Mouse (Mus musculus): ENCODE data around the gene Rbm44. TPM values are rescaled to one million over a fixed set of nuclear protein-coding genes. Genes with fewer than 3 reads are reported as not detected.

Gene Rbm44
- total and polyA plus RNA-seq, 3 experiments: not detected

DNA sequence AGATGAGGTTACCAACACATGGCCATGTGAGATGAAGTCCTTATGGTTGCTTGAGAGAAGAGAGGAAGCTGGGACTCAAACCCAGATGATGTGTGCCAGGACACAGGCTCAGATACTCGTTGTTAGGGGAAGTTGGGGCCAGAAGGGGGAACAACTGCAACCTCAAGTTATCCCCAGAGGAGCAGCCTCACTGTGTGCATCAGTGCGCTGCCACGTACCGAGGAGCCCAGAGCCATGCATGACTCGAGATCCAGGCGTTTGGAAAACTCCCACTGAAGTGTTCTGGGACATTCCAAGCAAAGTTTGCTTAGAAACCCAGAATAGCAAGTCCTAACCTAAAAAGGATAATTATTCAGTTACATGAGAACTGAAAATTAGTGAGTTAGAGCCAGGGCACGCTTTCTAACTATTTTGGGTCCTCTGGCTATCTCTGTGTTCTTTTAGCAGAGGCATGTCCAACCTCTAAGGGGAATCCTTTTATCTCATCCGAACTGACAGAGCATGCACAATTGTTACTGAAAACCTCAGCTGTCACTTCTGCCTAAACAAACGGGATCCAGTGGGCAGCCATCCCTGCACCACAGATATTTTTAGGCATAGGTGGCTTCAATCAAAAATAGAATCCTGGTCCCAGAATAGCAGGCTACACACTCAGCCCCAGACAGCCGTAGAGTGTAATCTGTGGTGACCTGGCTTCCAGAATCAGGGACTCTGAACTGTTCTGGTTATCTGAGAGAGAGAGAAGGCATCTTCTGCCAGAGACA, 71.8 kb downstream of the Rbm44 start (continued):
- TF ChIP-seq MEF2A (IDR thresholded peaks at IDR 0.05; ENCODE audit: extremely low read depth, insufficient replicate concordance, low read depth, low read length, poor library complexity, severe bottlenecking) (no peak), HCFC1 (IDR thresholded peaks at IDR 0.05; ENCODE audit: low read depth, low read length) (no peak), ELF1 (IDR thresholded peaks at IDR 0.05; ENCODE audit: low read depth, low read length) (no peak), UBTF (IDR thresholded peaks at IDR 0.05; ENCODE audit: borderline replicate concordance, insufficient read depth, low read depth, low read length) (no peak), GATA1 (IDR thresholded peaks at IDR 0.05; ENCODE audit: low read depth, low read length) (no peak), RAD21 (IDR thresholded peaks at IDR 0.05; ENCODE audit: low read depth, low read length) (no peak), E2F4 (IDR thresholded peaks at IDR 0.05; ENCODE audit: borderline replicate concordance, low read depth, low read length) (no peak), ZC3H11A (IDR thresholded peaks at IDR 0.05; ENCODE audit: low read depth, low read length) (no peak), MXI1 (IDR thresholded peaks at IDR 0.05; ENCODE audit: low read depth, low read length) (peak; percentile 32; the same call in 1 of the 2 replicates), CHD2 (IDR thresholded peaks at IDR 0.05; ENCODE audit: low read length) (no peak), JUND (IDR thresholded peaks at IDR 0.05; ENCODE audit: low read depth, low read length) (no peak), GABPA (IDR thresholded peaks at IDR 0.05; ENCODE audit: low read depth, low read length) (no peak), ZMIZ1 (IDR thresholded peaks at IDR 0.05; ENCODE audit: low read depth, low read length) (no peak), EP300 (IDR thresholded peaks at IDR 0.05; ENCODE audit: low read depth in 1 of 2, low read length in 2 of 2) (peak; percentile 70 to 72), NRF1 (IDR thresholded peaks at IDR 0.05; ENCODE audit: insufficient read depth, low read depth, low read length, poor library complexity, severe bottlenecking) (no peak), POLR2AphosphoS5 (IDR thresholded peaks at IDR 0.05; ENCODE audit: borderline replicate concordance, low read depth, low read length) (no peak), SIN3A (IDR thresholded peaks at IDR 0.05; ENCODE audit: low read length) (0 out of 2 replicates have a peak, but pooled peaks have one; percentile 25), USF1 (IDR thresholded peaks at IDR 0.05; ENCODE audit: low read depth, low read length) (no peak)

DNA sequence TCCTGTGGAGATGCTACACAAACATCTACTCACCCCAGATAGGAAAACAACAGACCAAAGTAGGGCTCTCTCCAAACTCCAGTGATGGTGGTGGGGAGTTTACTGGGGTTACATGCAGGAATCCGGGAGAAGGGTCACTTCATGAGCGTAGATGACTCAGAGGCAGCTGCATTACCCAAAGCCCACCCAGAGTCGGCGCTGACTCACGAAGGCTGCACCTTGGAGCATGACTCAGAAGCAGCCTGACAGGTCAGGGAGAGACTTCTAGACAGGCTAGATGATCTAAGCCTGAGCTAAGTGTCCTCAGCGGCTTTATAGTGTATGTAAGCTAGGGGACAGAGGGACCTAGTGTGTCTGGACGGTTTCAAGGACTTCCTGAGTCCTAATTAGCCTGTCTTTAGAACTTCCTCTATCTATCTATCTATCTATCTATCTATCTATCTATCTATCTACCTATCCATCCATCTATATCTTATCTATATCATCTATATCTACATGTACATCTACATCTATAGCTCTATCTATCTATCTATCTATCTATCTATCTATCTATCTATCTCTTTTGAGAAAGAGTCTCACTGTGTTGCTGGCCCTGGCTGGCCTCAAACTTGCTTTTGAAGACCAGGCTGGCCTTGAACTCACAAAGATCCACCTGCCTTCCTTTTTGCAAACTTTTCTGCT, 74.9 kb downstream of the Rbm44 start:
- Histone ChIP-seq H3K27me3 (ENCODE audit: control insufficient read depth in 1 of 2, insufficient read depth in 2 of 2, low read length in 2 of 2) (no peaks in the 10 kb centered on the region), H3K36me3 (ENCODE audit: control insufficient read depth in 1 of 2, insufficient read depth in 2 of 2, low read length in 2 of 2) (peaks cover 0 to 13% of the 10 kb centered on the region in 2 experiments; a peak in 2 of 4 replicates), H3K4me1 (ENCODE audit: control insufficient read depth in 1 of 2, insufficient read depth in 2 of 2, low read length in 2 of 2) (peaks cover 6 to 18% of the 10 kb centered on the region in 2 experiments), H3K27ac (ENCODE audit: control insufficient read depth, low read depth, low read length) (no peak overlapping the region), H3K79me2 (ENCODE audit: control insufficient read depth, insufficient read depth, low read length, poor library complexity) (no peaks in the 10 kb centered on the region), H3K9me3 (replicated peaks; ENCODE audit: insufficient read depth, low read length) (no peaks in the 10 kb centered on the region), H3K9ac (ENCODE audit: control insufficient read depth, low read depth, low read length, poor library complexity, severe bottlenecking) (no peak overlapping the region), H3K4me3 (ENCODE audit: control insufficient read depth in 1 of 2, insufficient read depth in 1 of 2, low read depth in 2 of 2, low read length in 2 of 2) (no peak overlapping the region)
- peak; percentile 69; the same call in 1 of the 2 replicates for TF ChIP-seq GATA1 (IDR thresholded peaks at IDR 0.05; ENCODE audit: low read depth, low read length)
- TF ChIP-seq BHLHE40 (IDR thresholded peaks at IDR 0.05; ENCODE audit: borderline replicate concordance, low read depth, low read length): no peak
- no peak for DNase-seq (ENCODE audit: low read depth, low spot score)
